Mouse (Mus musculus) embryonic facial prominence, embryonic 14.5 days (tissue): ENCODE data around the gene Glg1. TPM values are rescaled to one million over a fixed set of nuclear protein-coding genes. Genes with fewer than 3 reads are reported as not detected.
"Not testable (repeated sequence)": the region's sequence is repeated elsewhere in the genome, so short reads cannot be mapped to it uniquely, and the experiment has no call there.

Experiments used
- ATAC-seq: fragments of 200-750 bp; cut with Nextera tagmentation; 2 replicates; pipeline ENCODE4 v1.8.0; 2017; ENCODE audit warnings: low read depth, moderate number of reproducible peaks, moderate TSS enrichment
- DNase-seq: peaks from one replicate; pipeline ENCODE4 v3.0.0-alpha.2; 2015; ENCODE audit warnings: low spot score
- H3K27ac ChIP-seq: fragments of 300-500 bp; sonication (generic); replicated peaks from 2 replicates; pipeline ENCODE4 v1.5.1; 2014; ENCODE audit warnings: low read depth, mild to moderate bottlenecking, low read length, moderate library complexity
- H3K27me3 ChIP-seq: fragments of 300-500 bp; sonication (generic); replicated peaks from 2 replicates; pipeline ENCODE4 v1.6.1; 2014; ENCODE audit warnings: low read length; ENCODE audit not compliant: control insufficient read depth, insufficient read depth
- H3K36me3 ChIP-seq: fragments of 300-500 bp; sonication (generic); 2 replicates; pipeline ENCODE4 v1.6.1; 2014; ENCODE audit warnings: low read length, mixed read lengths; ENCODE audit not compliant: control insufficient read depth, insufficient read depth
- H3K4me1 ChIP-seq: fragments of 300-500 bp; sonication (generic); 2 replicates; pipeline ENCODE4 v1.6.1; 2014; ENCODE audit warnings: antibody characterized with exemption, low read length; ENCODE audit not compliant: control insufficient read depth, insufficient read depth
- H3K4me2 ChIP-seq: fragments of 300-500 bp; sonication (generic); 2 replicates; pipeline ENCODE4 v1.6.1; 2014; ENCODE audit warnings: low read depth, mild to moderate bottlenecking, low read length, moderate library complexity, mixed read lengths
- H3K4me3 ChIP-seq: fragments of 300-500 bp; sonication (generic); 2 replicates; pipeline ENCODE4 v1.5.1; 2014; ENCODE audit warnings: low read depth, mild to moderate bottlenecking, low read length
- H3K9ac ChIP-seq: fragments of 300-500 bp; sonication (generic); 2 replicates; pipeline ENCODE4 v1.6.1; 2014; ENCODE audit warnings: low read depth, mild to moderate bottlenecking, low read length, moderate library complexity, mixed read lengths
- H3K9me3 ChIP-seq: fragments of 300-500 bp; sonication (generic); 2 replicates; pipeline ENCODE4 v1.6.1; 2016; ENCODE audit warnings: low read length; ENCODE audit not compliant: control insufficient read depth
- WGBS: fragments of 180-500 bp; shearing (Covaris S2); extraction: QIAGEN DNeasy Blood & Tissue Kit; methylation state at CpG from one replicate; pipeline ENCODE4 v1.1.7; 2014; 5-methylcytosine and 5-hydroxymethylcytosine counted together
- polyA plus RNA-seq: library from polyadenylated mRNA; unstranded; fragments of >200 nt; fragmentation: Nextera tagmentation; extraction: Ambion mirVana; gene quantifications from 2 replicates; pipeline ENCODE4 v1.2.1, GENCODE M21; 2014

The Glg1 gene
- 103 and 104 TPM in 2 replicates for polyA plus RNA-seq

DNA sequence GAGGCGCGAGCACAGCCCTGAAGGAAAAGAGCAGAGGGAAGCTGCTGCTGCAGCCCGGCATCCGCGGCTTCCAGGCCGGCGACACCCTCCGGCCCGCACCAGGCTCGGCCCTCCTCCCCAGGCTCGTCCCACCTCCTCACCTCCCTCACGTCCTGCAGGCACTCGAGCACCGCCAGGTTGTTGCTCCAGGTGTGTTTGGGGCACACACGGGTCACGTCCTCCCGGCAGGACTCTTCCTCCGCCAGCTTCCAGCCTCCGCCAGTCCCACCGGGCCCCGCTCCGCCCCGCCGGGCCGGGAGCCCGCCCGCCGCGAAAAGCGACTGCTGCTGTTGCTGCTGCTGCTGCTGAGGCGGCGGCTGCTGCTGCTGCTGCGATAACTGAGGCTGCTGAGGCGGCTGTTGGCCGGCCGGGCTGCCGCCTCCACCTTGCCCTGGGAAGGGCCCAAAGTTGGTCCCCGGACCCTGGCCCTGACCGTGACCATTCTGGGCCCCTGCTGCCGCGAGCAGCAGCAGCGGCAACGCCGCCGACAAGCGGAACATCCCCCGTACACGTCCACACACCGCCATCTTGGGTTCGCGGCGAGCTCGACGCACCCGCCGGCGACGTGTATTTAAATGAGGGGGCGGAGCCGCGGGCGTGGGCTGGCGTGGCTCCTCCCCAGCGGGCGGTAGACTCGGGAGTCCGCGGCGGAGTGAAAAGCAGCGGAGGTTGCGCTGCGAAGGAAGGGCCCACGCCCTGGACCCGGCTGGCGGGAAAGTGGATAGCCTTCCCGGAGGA lies at the start of gene Glg1:
TSS of gene Glg1 (minus strand) at position 586 of the 777 bp plus-strand sequence.
- H3K4me1 ChIP-seq, result peaks cover 8% of the 10 kb centered on the region
- peak within 1 kb of the TSS; percentile 89 for H3K4me3 ChIP-seq
- H3K9me3 ChIP-seq, result no peaks in the 10 kb centered on the region
- peak within 1 kb of the TSS; percentile 99 for H3K27ac ChIP-seq
- ATAC-seq, result peak; percentile 94
- H3K9ac ChIP-seq, result peak within 1 kb of the TSS; percentile 97
- H3K4me2 ChIP-seq, result peak within 1 kb of the TSS; percentile 65
- H3K36me3 ChIP-seq, result no peaks in the 10 kb centered on the region
- WGBS, result under 1% methylated on average over 43 of the region's 76 CpGs
- no peaks in the 10 kb centered on the region for H3K27me3 ChIP-seq
- DNase-seq, result peak; percentile 96

DNA sequence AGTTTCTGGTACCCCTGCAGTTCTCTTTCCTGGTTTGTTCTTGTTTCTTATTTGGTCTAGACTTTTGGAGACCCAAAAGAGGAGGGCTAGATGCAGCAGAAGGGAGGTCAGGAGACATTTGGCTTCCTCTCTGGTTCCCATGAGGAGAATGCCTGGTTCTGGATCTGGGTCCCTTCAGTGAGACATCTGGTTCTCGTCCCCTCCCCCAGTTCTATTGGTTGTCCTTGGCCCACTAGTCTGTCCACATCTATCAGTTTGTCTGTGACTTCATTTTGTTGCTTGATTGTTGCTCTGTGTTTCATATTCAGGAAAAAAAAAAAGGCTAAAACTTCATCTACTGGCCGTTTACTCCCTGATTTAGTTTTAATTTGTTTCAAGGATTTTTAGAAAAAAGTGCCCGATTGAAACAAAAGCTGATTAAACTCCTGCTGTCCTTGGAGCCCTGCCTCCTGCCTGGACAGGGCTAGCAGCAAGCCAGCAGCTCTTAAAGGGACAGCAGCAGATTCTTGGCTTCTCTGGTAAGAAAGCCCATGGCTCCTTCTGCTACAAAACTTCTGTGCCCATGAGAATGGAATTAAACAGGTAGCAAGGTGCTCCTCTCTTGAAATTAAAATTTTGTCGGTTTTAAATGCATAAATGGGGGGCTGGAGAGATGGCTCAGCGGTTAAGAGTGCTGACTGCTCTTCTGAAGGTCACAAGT lies 46.2 kb upstream of the Glg1 start:
- Histone ChIP-seq H3K4me3 (no peak overlapping the region), H3K4me2 (no peak overlapping the region), H3K9me3 (no peaks in the 10 kb centered on the region), H3K36me3 (no peaks in the 10 kb centered on the region), H3K9ac (no peak overlapping the region), H3K27me3 (no peaks in the 10 kb centered on the region), H3K27ac (no peak overlapping the region), H3K4me1 (no peaks in the 10 kb centered on the region)
- DNase-seq, result no peak
- ATAC-seq, result no peak
- WGBS, result 24% methylated on average over 5 of the region's 5 CpGs

DNA sequence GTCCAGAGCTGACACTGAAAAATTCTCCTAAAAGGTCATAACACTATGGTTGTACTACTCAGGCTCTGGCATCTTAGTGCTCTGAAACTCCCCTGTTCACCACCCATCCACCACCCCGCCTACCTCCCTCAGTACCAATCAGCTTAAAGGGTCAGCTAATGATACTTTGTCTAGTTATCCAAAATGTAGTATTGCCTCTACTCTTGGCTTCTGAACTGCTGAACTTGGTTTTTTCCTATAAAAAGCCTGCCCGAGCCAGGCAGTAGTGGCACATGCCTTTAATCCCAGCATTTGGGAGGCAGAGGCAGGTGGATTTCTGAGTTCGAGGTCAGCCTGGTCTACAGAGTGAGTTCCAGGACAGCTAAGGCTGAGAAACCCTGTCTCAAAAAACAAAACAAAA lies 45.3 kb upstream of the Glg1 start:
- Histone ChIP-seq H3K4me2 (no peak overlapping the region), H3K36me3 (no peaks in the 10 kb centered on the region), H3K27me3 (no peaks in the 10 kb centered on the region), H3K4me3 (no peak overlapping the region), H3K4me1 (no peaks in the 10 kb centered on the region), H3K27ac (no peak overlapping the region), H3K9ac (no peak overlapping the region), H3K9me3 (no peaks in the 10 kb centered on the region)
- DNase-seq, result no peak
- 88% methylated on average over 3 of the region's 3 CpGs for WGBS
- ATAC-seq, result no peak

DNA sequence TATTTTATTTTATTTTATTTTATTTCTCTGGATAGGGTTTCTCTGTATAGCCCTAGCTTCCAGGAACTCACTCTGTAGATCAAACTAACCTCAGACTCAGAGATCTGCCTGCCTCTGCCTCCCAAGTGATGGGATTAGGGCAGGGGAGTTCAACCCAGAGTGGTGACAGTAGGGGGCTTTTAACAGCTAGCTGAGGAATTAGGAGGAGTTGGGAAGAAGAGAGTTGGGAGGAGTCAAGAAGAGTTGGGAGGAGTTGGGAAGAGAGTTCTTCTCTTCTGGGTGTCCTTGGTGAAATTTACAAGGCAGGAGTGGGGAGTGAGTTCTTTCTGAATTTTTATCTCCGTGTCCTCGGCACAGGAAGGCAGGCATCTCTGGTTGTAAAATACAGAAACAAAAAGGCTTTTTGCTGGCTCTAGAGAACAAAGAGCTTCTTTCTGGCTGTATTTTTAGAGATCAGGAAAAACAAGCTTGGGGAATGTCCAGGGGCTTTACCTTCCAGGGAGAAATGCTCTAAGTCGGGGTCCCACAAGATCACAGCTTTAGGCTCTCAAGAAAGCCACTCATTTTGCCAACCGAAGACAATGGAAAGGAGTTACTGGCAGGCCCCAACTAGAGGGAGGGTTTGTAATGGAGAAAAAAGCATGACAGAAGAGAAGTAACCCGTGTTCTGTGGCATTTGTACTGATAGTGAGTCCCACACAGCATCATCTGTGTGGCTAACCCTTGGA lies 44.2 kb upstream of the Glg1 start:
- H3K27ac ChIP-seq, H3K9me3 ChIP-seq, H3K36me3 ChIP-seq, H3K27me3 ChIP-seq, H3K9ac ChIP-seq, ATAC-seq, H3K4me3 ChIP-seq, DNase-seq, H3K4me1 ChIP-seq, H3K4me2 ChIP-seq: not testable (repeated sequence)
- 50% methylated on average over 5 of the region's 5 CpGs for WGBS

DNA sequence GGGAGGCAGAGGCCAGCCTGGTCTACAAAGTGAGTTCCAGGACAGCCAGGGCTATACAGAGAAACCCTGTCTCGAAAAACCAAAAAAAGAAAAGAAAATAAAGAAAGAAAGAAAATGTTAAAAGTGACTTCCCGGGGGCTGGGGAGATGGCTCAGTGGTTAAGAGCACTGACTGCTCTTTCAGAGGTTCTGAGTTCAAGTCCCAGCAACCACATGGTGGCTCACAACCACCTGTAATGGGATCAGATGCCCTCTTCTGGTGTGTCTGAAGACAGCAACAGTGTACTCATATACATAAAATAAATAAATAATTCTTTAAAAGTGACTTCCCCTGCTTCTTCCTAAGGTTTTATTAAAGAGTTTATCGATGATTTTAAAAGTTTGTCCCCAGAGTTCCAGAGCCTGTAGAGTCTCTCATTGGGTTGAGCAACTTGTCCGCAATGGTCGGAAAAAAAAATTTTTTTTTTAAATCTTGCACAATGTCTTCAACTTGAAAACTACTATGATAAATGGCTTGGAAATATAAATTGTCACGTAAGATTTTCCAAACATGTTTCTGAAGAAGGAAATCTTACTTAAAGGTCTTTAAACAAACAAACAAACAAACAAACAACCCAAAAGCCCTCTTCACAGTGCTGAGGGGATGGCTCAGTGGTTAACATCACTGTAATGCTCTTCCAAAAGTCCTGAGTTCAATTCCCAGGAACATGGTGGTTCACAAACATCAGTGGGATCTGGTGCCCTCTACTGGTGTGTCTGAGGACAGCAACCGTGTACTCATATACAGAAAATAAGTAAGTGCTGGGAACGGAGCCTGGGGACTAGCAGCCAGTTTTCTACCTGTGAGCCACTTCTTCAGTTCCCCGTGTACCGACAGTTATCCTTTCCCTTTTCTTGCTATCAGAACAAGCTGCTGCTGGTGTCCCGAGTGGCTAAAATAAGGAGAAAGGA lies 41.9 kb upstream of the Glg1 start:
- 72% methylated on average over 11 of the region's 11 CpGs for WGBS

DNA sequence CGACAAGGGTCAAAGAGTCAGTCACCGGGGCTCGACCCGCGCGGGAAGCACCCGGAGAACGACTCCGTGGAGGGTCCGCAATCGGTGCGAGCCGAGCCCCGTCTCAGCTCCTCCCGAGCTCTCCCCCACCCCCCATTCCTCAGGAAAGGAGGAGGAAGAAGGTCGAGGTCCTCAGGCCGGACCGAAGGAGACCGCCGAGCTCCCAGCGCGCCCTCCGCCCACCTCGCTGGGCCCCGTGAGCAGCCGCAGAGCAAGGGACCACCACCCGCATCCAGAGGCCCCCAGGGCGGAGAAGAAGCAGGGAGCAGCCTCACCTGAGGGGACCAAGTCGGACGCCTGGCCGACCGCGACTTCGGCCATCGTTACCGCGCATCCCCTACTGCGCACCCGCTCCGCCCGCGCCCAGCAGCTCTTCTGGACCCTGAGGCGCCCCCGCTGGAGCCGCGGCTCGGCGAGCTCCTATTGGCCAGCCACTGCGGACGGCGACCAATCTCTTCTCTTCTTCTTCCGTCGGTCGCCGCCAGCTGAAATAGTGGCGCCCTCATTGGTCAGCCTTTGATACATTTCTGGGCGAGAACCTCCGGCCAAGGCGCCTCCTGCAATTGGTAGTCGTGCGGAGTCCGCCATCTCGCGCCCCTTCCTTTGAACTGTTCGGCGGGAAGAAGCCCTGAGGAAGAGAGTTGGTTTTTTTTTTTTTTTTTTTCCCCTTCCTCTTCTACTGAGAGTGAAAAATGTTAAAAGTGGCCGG lies 41.0 kb upstream of the Glg1 start, which contains the start of gene Rfwd3:
TSS of gene Rfwd3 (minus strand) at position 402 of the 748 bp plus-strand sequence.
- Histone ChIP-seq H3K27me3 (no peaks in the 10 kb centered on the region), H3K36me3 (peaks cover 19% of the 10 kb centered on the region), H3K9me3 (no peaks in the 10 kb centered on the region), H3K4me1 (0 out of 2 replicates have a peak, but pooled peaks cover 10% of the 10 kb centered on the region), H3K9ac (peak within 1 kb of the TSS; percentile 91), H3K4me2 (peak within 1 kb of the TSS; percentile 67), H3K27ac (peak within 1 kb of the TSS; percentile 83), H3K4me3 (peak within 1 kb of the TSS; percentile 97)
- ATAC-seq (peak; percentile 99), DNase-seq (peak; percentile 99)
- 0% methylated on average over 31 of the region's 67 CpGs for WGBS

More for the DNA sequence above, 41.9 kb upstream of the Glg1 start:
- Histone ChIP-seq H3K4me1 (0 out of 2 replicates have a peak, but pooled peaks cover 10% of the 10 kb centered on the region), H3K9ac (no peak overlapping the region), H3K4me2 (peak overlapping the region; percentile 54), H3K36me3 (peaks cover 12% of the 10 kb centered on the region), H3K27me3 (no peaks in the 10 kb centered on the region), H3K27ac (peak overlapping the region; percentile 65), H3K4me3 (peak overlapping the region; percentile 97), H3K9me3 (no peaks in the 10 kb centered on the region)
- no peak for DNase-seq
- no peak; the same call in 1 of the 2 replicates for ATAC-seq

DNA sequence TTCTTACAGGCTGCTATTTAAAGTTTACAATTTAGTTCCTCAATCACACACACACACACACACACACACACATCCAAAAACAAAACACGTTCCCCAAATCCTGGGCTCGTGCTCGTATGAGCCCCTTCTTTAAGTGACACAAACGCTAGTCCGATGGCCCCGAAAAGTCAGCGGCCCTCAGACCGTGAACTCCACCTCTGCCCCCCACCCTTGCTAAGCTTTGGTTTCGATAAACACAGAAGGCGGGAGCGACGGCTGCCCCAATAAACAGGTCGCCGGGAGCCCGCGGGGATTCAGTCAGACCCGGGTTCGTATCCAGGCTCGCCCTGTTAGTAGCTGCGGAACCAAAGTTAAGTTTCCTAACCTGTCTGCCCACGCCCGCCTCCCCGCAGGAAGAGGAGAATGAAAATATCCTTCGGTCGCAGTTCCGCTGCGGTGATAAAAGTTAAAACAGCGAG lies 40.4 kb upstream of the Glg1 start:
- Histone ChIP-seq H3K9me3 (no peaks in the 10 kb centered on the region), H3K9ac (peak overlapping the region; percentile 91)

More for the DNA sequence above, 40.4 kb upstream of the Glg1 start:
- 0% methylated on average over 28 of the region's 28 CpGs for WGBS
- Histone ChIP-seq H3K27me3 (no peaks in the 10 kb centered on the region), H3K27ac (peak overlapping the region; percentile 83), H3K4me1 (0 out of 2 replicates have a peak, but pooled peaks cover 10% of the 10 kb centered on the region), H3K4me3 (peak overlapping the region; percentile 97), H3K4me2 (peak overlapping the region; percentile 67), H3K36me3 (peaks cover 25% of the 10 kb centered on the region)
- no peak for ATAC-seq
- peak; percentile 42 for DNase-seq
